Mouse (Mus musculus) megakaryocyte-erythroid progenitor cell, adult 5-6 weeks (primary cell): Measurements from ENCODE around the gene Tln2. TPM values are rescaled to one million over a fixed set of nuclear protein-coding genes. Genes with fewer than 3 reads are reported as not detected.
"Not testable (repeated sequence)": the region's sequence is repeated elsewhere in the genome, so short reads cannot be mapped to it uniquely, and the experiment has no call there.

Source experiments
- ATAC-seq: replicated peaks from 2 replicates; pipeline ENCODE4 v1.8.0; 2016; ENCODE audit warnings: mild to moderate bottlenecking, inconsistent platforms; ENCODE audit not compliant: severe bottlenecking, poor library complexity, low FRiP score, low TSS enrichment
- total RNA-seq, 2 experiments: library from RNA; stranded (forward) in 1 of 2; stranded (reverse) in 1 of 2; fragments of 200-1000, 215-1000 nt in 1 of 2; fragments of >200 nt in 1 of 2; fragmentation: Nextera tagmentation in 1 of 2; gene quantifications; 2 replicates each; pipeline ENCODE4 v1.2.3; 2014 to 2017

The Tln2 gene
- total RNA-seq, 2 experiments from 2014 or later, result not detected

GRCm38 (mm10) chr9:67300346-67300745, 259.2 kb downstream of the Tln2 start:
- ATAC-seq, result no peak

- ATAC-seq, result no peak
Measured at GRCm38 (mm10) chr9:67299164-67299563, 260.3 kb downstream of the Tln2 start.

- no peak for ATAC-seq
Measured at GRCm38 (mm10) chr9:67297236-67297889, 262.1 kb downstream of the Tln2 start.

- ATAC-seq, result no peak
Measured at GRCm38 (mm10) chr9:67287457-67287856, 272.0 kb downstream of the Tln2 start.

GRCm38 (mm10) chr9:67286801-67287200, 272.7 kb downstream of the Tln2 start:
- ATAC-seq, result no peak

- no peak for ATAC-seq
Measured at GRCm38 (mm10) chr9:67285544-67285943, 274.0 kb downstream of the Tln2 start.

GRCm38 (mm10) chr9:67281812-67282211, 277.7 kb downstream of the Tln2 start:
- no peak for ATAC-seq

- not testable (repeated sequence) for ATAC-seq
Measured at GRCm38 (mm10) chr9:67280311-67280710, 279.2 kb downstream of the Tln2 start.

- no peak for ATAC-seq
Measured at GRCm38 (mm10) chr9:67276446-67276845, 283.1 kb downstream of the Tln2 start.

GRCm38 (mm10) chr9:67274296-67274695, 285.2 kb downstream of the Tln2 start:
- ATAC-seq, result no peak

GRCm38 (mm10) chr9:67273362-67273761, 286.1 kb downstream of the Tln2 start:
- ATAC-seq, result no peak

- ATAC-seq, result no peak
Measured at GRCm38 (mm10) chr9:67270734-67271133, 288.8 kb downstream of the Tln2 start.

- ATAC-seq, result no peak
Measured at GRCm38 (mm10) chr9:67270061-67270595, 289.4 kb downstream of the Tln2 start.

GRCm38 (mm10) chr9:67267276-67267990, 292.1 kb downstream of the Tln2 start:
- ATAC-seq, result no peak

GRCm38 (mm10) chr9:67265513-67265912, 294.0 kb downstream of the Tln2 start:
- no peak for ATAC-seq

- no peak for ATAC-seq
Measured at GRCm38 (mm10) chr9:67264896-67265295, 294.6 kb downstream of the Tln2 start.

GRCm38 (mm10) chr9:67260835-67261599, 298.5 kb downstream of the Tln2 start:
- ATAC-seq, result no peak

GRCm38 (mm10) chr9:67250141-67250540, 309.4 kb downstream of the Tln2 start:
- no peak for ATAC-seq

- ATAC-seq, result no peak
Measured at GRCm38 (mm10) chr9:67247365-67247950, 312.0 kb downstream of the Tln2 start.

- no peak for ATAC-seq
Measured at GRCm38 (mm10) chr9:67245265-67245664, 314.2 kb downstream of the Tln2 start.
